Mouse (Mus musculus) neutrophil, adult 83 days (primary cell): ENCODE measurements around the gene Gm13287. TPM values are rescaled to one million over a fixed set of nuclear protein-coding genes. Genes with fewer than 3 reads are reported as not detected.

Experiments
- total RNA-seq, 2 experiments: library from RNA; stranded (reverse); gene quantifications; one replicate each; pipeline ENCODE4 v1.2.4; 2023

Gm13287 gene
- total RNA-seq = not detected

GRCm38 (mm10) chr4:88802954-88803353 lies at the start of gene Gm13287:
Gene Gm13287, plus strand, starts transcription at chr4:88803254.

GRCm38 (mm10) chr4:88754818-88755340 lies 48.2 kb upstream of the Gm13287 start, which contains the start of gene Gm13271:
Gene Gm13271, plus strand, starts transcription at chr4:88754868.

GRCm38 (mm10) chr4:88759610-88760268 lies 43.3 kb upstream of the Gm13287 start, which contains the start of gene Gm13283:
Gene Gm13283, plus strand, starts transcription at chr4:88760119.

GRCm38 (mm10) chr4:88773534-88773933 lies 29.5 kb upstream of the Gm13287 start, which contains the start of gene Gm13290:
Gene Gm13290, plus strand, starts transcription at chr4:88773834.

GRCm38 (mm10) chr4:88776622-88777021 lies 26.4 kb upstream of the Gm13287 start, which contains the start of gene Gm13289:
Gene Gm13289, plus strand, starts transcription at chr4:88776922.

GRCm38 (mm10) chr4:88779550-88779949 lies 23.5 kb upstream of the Gm13287 start, which contains the start of gene Gm13272:
Gene Gm13272, plus strand, starts transcription at chr4:88779850.

GRCm38 (mm10) chr4:88781831-88782230 lies 21.2 kb upstream of the Gm13287 start, which contains the start of gene Ifnz:
Gene Ifnz, plus strand, starts transcription at chr4:88782131.

GRCm38 (mm10) chr4:88785409-88785808 lies 17.6 kb upstream of the Gm13287 start, which contains the start of gene Gm13276:
Gene Gm13276, plus strand, starts transcription at chr4:88785709.

GRCm38 (mm10) chr4:88788402-88788801 lies 14.7 kb upstream of the Gm13287 start, which contains the start of gene Gm13277:
Gene Gm13277, plus strand, starts transcription at chr4:88788632.

GRCm38 (mm10) chr4:88791250-88791649 lies 11.8 kb upstream of the Gm13287 start, which contains the start of gene Gm13278:
Gene Gm13278, plus strand, starts transcription at chr4:88791550.

GRCm38 (mm10) chr4:88793936-88794675 lies 8.9 kb upstream of the Gm13287 start, which contains the start of gene Gm13275:
Gene Gm13275, plus strand, starts transcription at chr4:88794487.

GRCm38 (mm10) chr4:88797097-88797496 lies 6.0 kb upstream of the Gm13287 start, which contains the start of gene Gm13279:
Gene Gm13279, plus strand, starts transcription at chr4:88797397.

GRCm38 (mm10) chr4:88799365-88799764 lies 3.7 kb upstream of the Gm13287 start, which contains the start of gene Gm13285:
Gene Gm13285, plus strand, starts transcription at chr4:88799665.

GRCm38 (mm10) chr4:88805231-88805630 lies 2.2 kb downstream of the Gm13287 start, which contains the start of gene Gm13288:
Gene Gm13288, plus strand, starts transcription at chr4:88805531.

GRCm38 (mm10) chr4:88815928-88816327 lies 12.9 kb downstream of the Gm13287 start, which contains the start of gene Ifna7:
Gene Ifna7, plus strand, starts transcription at chr4:88816228.

GRCm38 (mm10) chr4:88819659-88820058 lies 16.6 kb downstream of the Gm13287 start, which contains the start of gene Ifna11:
Gene Ifna11, plus strand, starts transcription at chr4:88819959.

GRCm38 (mm10) chr4:88827116-88827515 lies 24.1 kb downstream of the Gm13287 start, which contains the start of gene Ifna6:
Gene Ifna6, plus strand, starts transcription at chr4:88827416.

GRCm38 (mm10) chr4:88835225-88835624 lies 32.2 kb downstream of the Gm13287 start, which contains the start of gene Ifna5:
Gene Ifna5, plus strand, starts transcription at chr4:88835525.

GRCm38 (mm10) chr4:88841438-88841911 lies 38.4 kb downstream of the Gm13287 start, which contains the start of gene Ifna4:
Gene Ifna4, plus strand, starts transcription at chr4:88841861.

GRCm38 (mm10) chr4:88849698-88850097 lies 46.6 kb downstream of the Gm13287 start, which contains the start of gene Ifna1:
Gene Ifna1, plus strand, starts transcription at chr4:88850087.

